ENCODE assay signal across 9 mouse cellular contexts in the genomic region with DNA sequence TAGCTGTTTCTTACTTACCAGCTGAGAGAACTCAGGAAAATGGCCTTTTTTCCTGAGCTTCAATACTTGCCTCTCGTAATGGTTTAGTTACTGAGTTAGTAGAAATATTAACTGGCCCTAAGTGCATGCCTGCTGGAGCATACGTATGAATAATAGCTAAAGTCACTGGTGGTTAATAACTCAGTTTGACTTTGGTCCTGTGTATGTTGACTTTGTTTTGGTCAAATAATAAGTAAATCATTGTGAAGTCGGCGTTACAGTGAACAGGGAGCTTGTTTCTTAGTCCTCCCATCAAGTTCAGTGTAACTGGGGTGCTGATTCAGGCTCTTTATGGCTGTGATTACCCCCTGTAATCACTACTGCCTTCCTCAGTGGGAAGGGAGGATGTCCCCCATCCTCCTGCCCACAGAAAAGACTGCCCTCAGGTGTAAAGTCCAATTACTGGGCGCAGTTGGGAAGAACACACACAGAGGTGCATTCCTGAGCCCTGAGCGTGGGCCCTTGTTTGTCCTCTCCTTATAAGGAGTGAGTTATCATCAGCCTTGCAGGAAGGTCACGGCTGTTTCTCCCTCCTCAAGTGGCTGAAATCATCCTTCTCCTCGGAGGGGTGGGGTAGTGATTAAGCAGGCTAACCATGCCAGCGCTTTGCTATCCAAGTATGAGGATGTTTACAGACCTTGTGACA. TPM values are rescaled to one million over a fixed set of nuclear protein-coding genes. Genes with fewer than 3 reads are reported as not detected.
DNase-seq lines count a peak whose midpoint lies in the region; ATAC-seq and TF ChIP-seq lines count a peak whose summit lies in the region.
"Had no signal": no experiment of that assay in that cellular context is flagged by ENCODE, and none has a peak within 500 bp of the region (broad histone marks: within the 10 kb centered on the region; RNA-seq: fewer than 3 reads in every experiment).

No protein-coding gene starts in this region.

- no peak for ATAC-seq in neural tube, embryonic 15.5 days (ENCODE audit: low FRiP score)
- ATAC-seq in heart, embryonic 12.5 days (ENCODE audit: insufficient number of reproducible peaks, low FRiP score): peak; percentile 61; the same call in 1 of the 2 replicates
- peak; percentile 90 for ATAC-seq in stomach, postnatal 0 days (ENCODE audit: low FRiP score, low TSS enrichment)
- no peak for ATAC-seq in forebrain, embryonic 13.5 days

- H3K36me3 ChIP-seq in neural tube, embryonic 15.5 days: no peaks in the 10 kb centered on the region
- H3K36me3 ChIP-seq in heart, embryonic 12.5 days: no peaks in the 10 kb centered on the region
- no peaks in the 10 kb centered on the region for H3K36me3 ChIP-seq in stomach, postnatal 0 days (ENCODE audit: control insufficient read depth, insufficient read depth, low read length)
- no peaks in the 10 kb centered on the region for H3K36me3 ChIP-seq in forebrain, embryonic 13.5 days (ENCODE audit: poor library complexity, severe bottlenecking)
- H3K36me3 ChIP-seq: neural tube, embryonic 13.5 days had no signal

- H3K9ac ChIP-seq in neural tube, embryonic 15.5 days (replicated peaks): no peak overlapping the region
- no peak overlapping the region for H3K9ac ChIP-seq in heart, embryonic 12.5 days
- 0 out of 2 replicates have a peak overlapping the region, but pooled peaks have one; percentile 8 for H3K9ac ChIP-seq in stomach, postnatal 0 days (ENCODE audit: low read length)
- no peak overlapping the region for H3K9ac ChIP-seq in forebrain, embryonic 13.5 days
- H3K9ac ChIP-seq: neural tube, embryonic 13.5 days had no signal

- H3K27ac ChIP-seq in neural tube, embryonic 15.5 days (replicated peaks): no peak overlapping the region
- peak overlapping the region; percentile 29 for H3K27ac ChIP-seq in heart, embryonic 12.5 days (ENCODE audit: poor library complexity, severe bottlenecking)
- peak overlapping the region; percentile 86 for H3K27ac ChIP-seq in stomach, postnatal 0 days (replicated peaks)
- H3K27ac ChIP-seq in forebrain, embryonic 13.5 days: no peak overlapping the region
- H3K27ac ChIP-seq: neural tube, embryonic 13.5 days had no signal

- 0 out of 2 replicates have a peak, but pooled peaks cover 4% of the 10 kb centered on the region for H3K4me1 ChIP-seq in neural tube, embryonic 15.5 days
- H3K4me1 ChIP-seq in heart, embryonic 12.5 days (replicated peaks): peaks cover 35% of the 10 kb centered on the region
- peaks cover 11% of the 10 kb centered on the region; the same call in 1 of the 2 replicates for H3K4me1 ChIP-seq in stomach, postnatal 0 days (replicated peaks; ENCODE audit: control insufficient read depth, insufficient read depth)
- no peaks in the 10 kb centered on the region for H3K4me1 ChIP-seq in forebrain, embryonic 13.5 days

- TF ChIP-seq EP300 in stomach, postnatal 0 days (optimal IDR thresholded peaks at IDR 0.05): no peak

- H3K27me3 ChIP-seq in neural tube, embryonic 15.5 days (replicated peaks): no peaks in the 10 kb centered on the region
- no peaks in the 10 kb centered on the region for H3K27me3 ChIP-seq in heart, embryonic 12.5 days (replicated peaks)
- H3K27me3 ChIP-seq in stomach, postnatal 0 days (ENCODE audit: control insufficient read depth, insufficient read depth, low read length): no peaks in the 10 kb centered on the region
- no peaks in the 10 kb centered on the region for H3K27me3 ChIP-seq in forebrain, embryonic 13.5 days
- H3K27me3 ChIP-seq: neural tube, embryonic 13.5 days had no signal

- 49% methylated on average over 9 of the region's 9 CpGs for WGBS in neural tube, embryonic 15.5 days
- WGBS in heart, embryonic 12.5 days: 35% methylated on average over 9 of the region's 9 CpGs
- 26% methylated on average over 9 of the region's 9 CpGs for WGBS in stomach, postnatal 0 days
- WGBS in forebrain, embryonic 13.5 days: 79% methylated on average over 9 of the region's 9 CpGs

- H3K4me3 ChIP-seq in neural tube, embryonic 15.5 days (replicated peaks): no peak overlapping the region
- no peak overlapping the region for H3K4me3 ChIP-seq in heart, embryonic 12.5 days
- no peak overlapping the region for H3K4me3 ChIP-seq in stomach, postnatal 0 days (ENCODE audit: low read depth, low read length)
- H3K4me3 ChIP-seq in forebrain, embryonic 13.5 days: no peak overlapping the region
- H3K4me3 ChIP-seq: neural tube, embryonic 13.5 days had no signal

- H3K9me3 ChIP-seq in neural tube, embryonic 15.5 days (replicated peaks): no peaks in the 10 kb centered on the region
- no peaks in the 10 kb centered on the region for H3K9me3 ChIP-seq in heart, embryonic 12.5 days (replicated peaks)
- no peaks in the 10 kb centered on the region for H3K9me3 ChIP-seq in stomach, postnatal 0 days (ENCODE audit: control insufficient read depth, low read length)
- H3K9me3 ChIP-seq in forebrain, embryonic 13.5 days (replicated peaks): no peaks in the 10 kb centered on the region
- H3K9me3 ChIP-seq: neural tube, embryonic 13.5 days had no signal

- peak; percentile 37 for DNase-seq in neural tube, embryonic 10.5 days (ENCODE audit: extremely low spot score, low spot score)
- DNase-seq in kidney, postnatal 25 days: peak; percentile 65 to 87
- DNase-seq in stomach, postnatal 0 days (ENCODE audit: low spot score): peak; percentile 79
- DNase-seq in frontal cortex, postnatal 14 days (ENCODE audit: low spot score in 2 of 2): no peak
- DNase-seq in spleen, adult 18-20 months: no peak

- H3K4me2 ChIP-seq in neural tube, embryonic 15.5 days: no peak overlapping the region
- no peak overlapping the region; the same call in 1 of the 2 replicates for H3K4me2 ChIP-seq in heart, embryonic 12.5 days
- no peak overlapping the region for H3K4me2 ChIP-seq in stomach, postnatal 0 days (replicated peaks; ENCODE audit: low read depth)
- no peak overlapping the region for H3K4me2 ChIP-seq in forebrain, embryonic 13.5 days
- H3K4me2 ChIP-seq: neural tube, embryonic 13.5 days had no signal

- TF ChIP-seq CTCF in stomach, postnatal 0 days (IDR thresholded peaks at IDR 0.05; ENCODE audit: low read depth): no peak

RNA-seq across cellular contexts. Expression of a gene that starts 24.1 kb away (rescaled TPM):
- polyA plus RNA-seq in neural tube, embryonic 15.5 days (2015; fragmentation: Nextera tagmentation; extraction: Ambion mirVana): not detected in 2 replicates
- polyA plus RNA-seq in heart, embryonic 12.5 days (2016; fragmentation: Nextera tagmentation; extraction: Ambion mirVana): not detected in 2 replicates
- not detected in 2 replicates for polyA plus RNA-seq in stomach, postnatal 0 days (2015; fragmentation: Nextera tagmentation; extraction: Ambion mirVana)
- polyA plus RNA-seq in forebrain, embryonic 13.5 days (2015; fragmentation: Nextera tagmentation; extraction: Ambion mirVana): not detected in 2 replicates
- polyA plus RNA-seq: neural tube, embryonic 13.5 days had no signal

Comparison
In these comparisons a context has a peak if more than half of its experiments do, and no peak if none do; other contexts are left out.
1. DNase-seq: peak in neural tube, embryonic 10.5 days (single experiment), kidney, postnatal 25 days (2 of 2) and stomach, postnatal 0 days (single experiment); none in frontal cortex, postnatal 14 days (0 of 2) and spleen, adult 18-20 months (0 of 2).
2. ATAC-seq: peak in heart, embryonic 12.5 days (single experiment) and stomach, postnatal 0 days (single experiment); none in neural tube, embryonic 15.5 days (single experiment) and forebrain, embryonic 13.5 days (single experiment).
3. H3K27ac ChIP-seq: peak in heart, embryonic 12.5 days (single experiment) and stomach, postnatal 0 days (single experiment); none in neural tube, embryonic 15.5 days (single experiment) and forebrain, embryonic 13.5 days (single experiment).